Mouse (Mus musculus): ENCODE measurements around the gene Nudt9. TPM values are rescaled to one million over a fixed set of nuclear protein-coding genes. Genes with fewer than 3 reads are reported as not detected.

Gene Nudt9
- 9.8 TPM for polyA plus RNA-seq (2015; fragmentation: Illumina TruSeq; extraction: RNeasy Lipid Tissue Mini Kit (QIAGEN cat#74804); ENCODE audit: insufficient read depth, low read depth, low replicate concordance)

DNA sequence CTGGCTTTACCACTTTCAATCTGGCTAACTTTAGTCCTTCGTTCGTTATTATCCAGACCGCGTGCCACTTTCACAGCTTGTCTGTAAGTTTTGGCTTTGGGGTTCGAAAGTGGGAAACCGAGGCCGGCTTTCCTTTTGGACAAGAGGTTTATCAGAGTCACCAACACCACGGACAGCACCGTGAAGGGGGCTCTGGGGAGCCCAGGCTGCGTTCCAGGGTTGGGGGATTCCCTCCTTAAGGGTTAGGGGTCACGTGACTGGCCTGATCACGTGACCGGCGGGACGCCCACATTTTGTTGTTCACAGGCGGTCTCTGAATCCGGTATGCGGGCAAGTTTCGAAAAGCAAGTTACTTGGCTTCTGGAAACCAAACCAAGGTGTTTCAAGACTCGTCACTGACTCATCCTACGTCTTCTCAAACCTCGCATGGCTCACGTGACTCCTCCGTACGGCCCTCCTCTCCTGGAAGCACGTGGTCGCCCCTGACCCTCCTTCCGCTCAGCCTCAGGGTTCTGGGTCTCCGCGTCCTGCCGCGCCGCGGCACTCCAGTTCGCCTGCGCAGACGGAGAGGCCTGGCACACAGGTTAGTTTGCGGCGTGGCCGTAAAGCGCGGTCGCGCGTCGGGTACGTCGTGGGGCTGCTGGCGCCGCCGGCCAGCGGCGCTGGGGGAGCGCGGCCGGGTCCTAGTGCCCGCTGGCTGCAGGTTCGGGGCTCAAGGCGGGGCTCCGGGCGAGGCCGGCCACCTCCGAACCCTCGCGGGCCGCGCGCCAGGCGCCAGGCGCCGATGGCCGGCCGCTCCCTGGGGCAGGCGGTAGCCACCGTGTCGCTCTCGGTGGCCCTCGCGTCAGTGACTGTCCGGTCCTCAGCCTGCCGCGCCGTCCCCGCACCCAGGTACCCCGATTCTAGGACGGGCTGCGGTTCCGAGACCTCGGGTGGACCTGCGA is at the start of gene Nudt9:
Gene Nudt9, plus strand, starts transcription at position 51 of the 944 bp plus-strand sequence.

GRCm38 (mm10) chr5:104021597-104022378 is 24.3 kb upstream of the Nudt9 start, which contains the start of gene Hsd17b11:
Gene Hsd17b11, minus strand, starts transcription at chr5:104021919.

GRCm38 (mm10) chr5:104077508-104077907 is 31.4 kb downstream of the Nudt9 start, which contains the start of gene Gm17660:
Gene Gm17660, minus strand, starts transcription at chr5:104077608.

GRCm38 (mm10) chr5:104113491-104114172 is 67.5 kb downstream of the Nudt9 start, which contains the start of gene Sparcl1:
Gene Sparcl1, minus strand, starts transcription at chr5:104113733.

Other genes starting within 250 kb of the Nudt9 start
- gene Klhl8, start 135.0 kb upstream of the Nudt9 start, polyA plus RNA-seq (2015; fragmentation: Illumina TruSeq; extraction: RNeasy Lipid Tissue Mini Kit (QIAGEN cat#74804); ENCODE audit: insufficient read depth, low read depth, low replicate concordance), result 2.3 TPM
- 98.1 TPM for gene Hsd17b13, start 68.9 kb upstream of the Nudt9 start, polyA plus RNA-seq (2015; fragmentation: Illumina TruSeq; extraction: RNeasy Lipid Tissue Mini Kit (QIAGEN cat#74804); ENCODE audit: insufficient read depth, low read depth, low replicate concordance)
- 10.7 TPM for gene Hsd17b11, start 24.4 kb upstream of the Nudt9 start, polyA plus RNA-seq (2015; fragmentation: Illumina TruSeq; extraction: RNeasy Lipid Tissue Mini Kit (QIAGEN cat#74804); ENCODE audit: insufficient read depth, low read depth, low replicate concordance)
- not detected for gene Gm17660, start 31.3 kb downstream of the Nudt9 start, polyA plus RNA-seq (2015; fragmentation: Illumina TruSeq; extraction: RNeasy Lipid Tissue Mini Kit (QIAGEN cat#74804); ENCODE audit: insufficient read depth, low read depth, low replicate concordance)
- gene Sparcl1, start 67.4 kb downstream of the Nudt9 start, polyA plus RNA-seq (2015; fragmentation: Illumina TruSeq; extraction: RNeasy Lipid Tissue Mini Kit (QIAGEN cat#74804); ENCODE audit: insufficient read depth, low read depth, low replicate concordance), result 70.3 TPM
- gene Dspp, start 124.4 kb downstream of the Nudt9 start, polyA plus RNA-seq (2015; fragmentation: Illumina TruSeq; extraction: RNeasy Lipid Tissue Mini Kit (QIAGEN cat#74804); ENCODE audit: insufficient read depth, low read depth, low replicate concordance), result not detected
- gene Dmp1, start 156.3 kb downstream of the Nudt9 start, polyA plus RNA-seq (2015; fragmentation: Illumina TruSeq; extraction: RNeasy Lipid Tissue Mini Kit (QIAGEN cat#74804); ENCODE audit: insufficient read depth, low read depth, low replicate concordance), result not detected

All from pancreas, adult 10 weeks (tissue).